Mouse (Mus musculus) kidney, embryonic 16.5 days (tissue): ENCODE data around the gene Map3k19. TPM values are rescaled to one million over a fixed set of nuclear protein-coding genes. Genes with fewer than 3 reads are reported as not detected.

ENCODE experiments used
- ATAC-seq: fragments of 200-750 bp; cut with Nextera tagmentation; 2 replicates; pipeline ENCODE4 v1.8.0; 2017; ENCODE audit warnings: moderate TSS enrichment; ENCODE audit not compliant: low FRiP score, low TSS enrichment
- H3K27ac ChIP-seq: fragments of 300-500 bp; sonication (generic); 2 replicates; pipeline ENCODE4 v1.5.1; 2014; ENCODE audit warnings: low read length
- H3K27me3 ChIP-seq: fragments of 300-500 bp; sonication (generic); 2 replicates; pipeline ENCODE4 v1.6.1; 2014; ENCODE audit warnings: low read length, control low read depth, mixed read lengths; ENCODE audit not compliant: insufficient read depth
- H3K36me3 ChIP-seq: fragments of 300-500 bp; sonication (generic); 2 replicates; pipeline ENCODE4 v1.6.1; 2014; ENCODE audit warnings: low read length, control low read depth, mixed read lengths; ENCODE audit not compliant: insufficient read depth
- H3K4me1 ChIP-seq: fragments of 300-500 bp; sonication (generic); 2 replicates; pipeline ENCODE4 v1.6.1; 2014; ENCODE audit warnings: low read length, control low read depth, mixed read lengths; ENCODE audit not compliant: insufficient read depth
- H3K4me2 ChIP-seq: fragments of 300-500 bp; sonication (generic); replicated peaks from 2 replicates; pipeline ENCODE4 v1.6.1; 2014; ENCODE audit warnings: low read depth, low read length
- H3K4me3 ChIP-seq: fragments of 300-500 bp; sonication (generic); 2 replicates; pipeline ENCODE4 v1.5.1; 2014; ENCODE audit warnings: mild to moderate bottlenecking, low read length
- H3K9ac ChIP-seq: fragments of 300-500 bp; sonication (generic); replicated peaks from 2 replicates; pipeline ENCODE4 v1.6.1; 2014; ENCODE audit warnings: low read length
- H3K9me3 ChIP-seq: fragments of 300-500 bp; sonication (generic); 2 replicates; pipeline ENCODE4 v1.6.1; 2016; ENCODE audit warnings: low read length, control low read depth
- WGBS: fragments of 180-500 bp; shearing (Covaris S2); extraction: QIAGEN DNeasy Blood & Tissue Kit; methylation state at CpG from one replicate; pipeline ENCODE4 v1.1.7; 2014; 5-methylcytosine and 5-hydroxymethylcytosine counted together
- polyA plus RNA-seq: library from polyadenylated mRNA; unstranded; fragments of >200 nt; fragmentation: Nextera tagmentation; extraction: Ambion mirVana; gene quantifications from 2 replicates; pipeline ENCODE4 v1.2.1, GENCODE M21; 2015

Map3k19 gene
- polyA plus RNA-seq, 1 experiment from 2014 or later = 0.09 TPM

DNA sequence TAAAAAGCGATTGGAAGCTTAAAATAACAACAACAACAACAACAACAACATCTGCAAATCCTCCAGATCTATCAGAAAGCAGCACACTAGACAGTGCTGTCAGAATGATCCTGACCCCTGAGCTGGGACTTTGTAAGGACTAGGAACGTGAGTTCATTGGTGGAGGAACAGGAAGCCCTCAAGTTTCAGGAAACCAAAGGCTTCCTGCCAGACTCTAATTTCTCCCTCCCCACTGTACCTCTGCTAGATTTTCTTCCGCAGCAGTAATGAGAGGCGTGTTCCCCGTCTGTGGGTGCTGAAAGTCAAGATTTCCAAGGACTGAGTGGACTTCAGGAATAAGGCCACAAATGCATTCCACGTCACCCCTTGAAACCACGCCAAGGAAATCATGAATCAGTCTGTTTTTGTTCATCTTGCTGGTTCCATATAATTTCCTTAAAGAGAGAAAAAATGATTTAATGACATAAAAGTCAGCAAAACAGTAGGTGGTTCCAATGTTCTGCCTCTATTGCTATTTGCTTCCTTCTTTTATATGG lies 4.7 kb downstream of the Map3k19 start:
- no peak for ATAC-seq
- 60% methylated on average over 7 of the region's 7 CpGs for WGBS
- Histone ChIP-seq H3K36me3 (no peaks in the 10 kb centered on the region), H3K27ac (no peak overlapping the region), H3K9ac (no peak overlapping the region), H3K4me2 (no peak overlapping the region), H3K9me3 (peaks cover 8% of the 10 kb centered on the region), H3K27me3 (no peaks in the 10 kb centered on the region), H3K4me1 (no peaks in the 10 kb centered on the region), H3K4me3 (no peak overlapping the region)

DNA sequence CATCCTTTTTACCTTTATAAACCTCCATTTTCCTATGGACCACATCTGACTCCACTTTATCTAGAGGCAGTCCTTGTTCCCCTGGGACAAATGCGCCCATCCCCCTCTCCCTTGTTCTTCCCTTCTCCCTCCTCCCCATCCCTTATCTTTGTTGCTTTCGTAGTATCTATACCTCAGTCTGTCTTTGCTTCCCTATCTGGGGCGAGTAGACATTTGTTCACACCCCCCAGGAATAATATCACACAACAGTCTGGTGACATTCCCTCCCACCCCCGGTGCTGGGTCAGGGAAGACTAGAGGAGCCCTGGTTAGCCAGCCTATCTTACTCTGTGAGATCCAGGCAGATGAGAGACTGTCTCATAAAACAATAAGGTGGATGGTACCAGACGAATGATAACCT lies 9.4 kb downstream of the Map3k19 start:
- no peaks in the 10 kb centered on the region for H3K9me3 ChIP-seq
- no peak overlapping the region for H3K4me2 ChIP-seq
- H3K4me3 ChIP-seq = no peak overlapping the region
- H3K9ac ChIP-seq = no peak overlapping the region
- H3K27ac ChIP-seq = no peak overlapping the region
- 91% methylated on average over 5 of the region's 5 CpGs for WGBS
- no peaks in the 10 kb centered on the region for H3K36me3 ChIP-seq
- H3K27me3 ChIP-seq = no peaks in the 10 kb centered on the region
- no peaks in the 10 kb centered on the region for H3K4me1 ChIP-seq
- ATAC-seq = no peak

DNA sequence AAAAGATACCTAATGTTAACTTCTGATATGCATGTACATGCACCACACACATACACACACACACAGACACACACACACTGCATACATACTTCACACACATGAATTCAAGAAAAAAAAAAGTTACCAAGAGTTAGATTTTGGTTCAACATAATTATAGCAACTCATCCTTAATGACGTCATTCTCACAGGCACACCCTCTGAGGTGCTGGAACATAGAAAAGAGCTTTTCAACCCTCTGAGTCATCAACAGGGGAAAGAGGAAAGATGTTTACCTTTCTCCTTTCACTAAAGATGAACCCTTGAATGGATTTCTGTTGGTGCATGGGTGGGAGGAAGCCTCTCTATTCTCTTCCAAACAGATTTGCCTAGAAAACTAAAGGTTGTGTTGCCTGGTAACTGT lies 16.2 kb downstream of the Map3k19 start:
- no peaks in the 10 kb centered on the region for H3K9me3 ChIP-seq
- 79% methylated on average over 1 of the region's 1 CpGs for WGBS
- ATAC-seq = no peak
- no peak overlapping the region for H3K9ac ChIP-seq
- H3K4me2 ChIP-seq = no peak overlapping the region
- no peaks in the 10 kb centered on the region for H3K4me1 ChIP-seq
- no peak overlapping the region for H3K4me3 ChIP-seq
- no peak overlapping the region for H3K27ac ChIP-seq
- no peaks in the 10 kb centered on the region for H3K36me3 ChIP-seq
- no peaks in the 10 kb centered on the region for H3K27me3 ChIP-seq

DNA sequence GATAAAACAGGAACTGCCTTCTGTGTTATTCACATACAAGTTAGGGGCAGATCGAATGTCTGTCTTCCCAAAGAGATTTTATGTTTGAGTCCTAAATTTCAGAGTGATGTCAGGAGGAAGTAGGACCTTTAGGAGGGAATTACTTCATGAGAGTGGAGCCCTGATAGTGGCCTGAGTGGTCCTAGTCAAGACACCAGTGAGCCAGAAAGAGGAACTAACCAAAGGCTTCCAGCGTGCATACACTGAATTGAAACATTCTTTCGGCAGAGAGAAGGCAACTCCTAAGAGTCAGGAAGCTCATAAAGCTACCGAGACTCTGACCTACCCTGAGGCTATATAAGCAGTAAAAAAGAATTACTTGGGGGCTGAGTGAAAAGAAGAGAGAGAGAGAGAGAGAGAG lies 18.2 kb downstream of the Map3k19 start:
- no peak overlapping the region for H3K4me2 ChIP-seq
- H3K4me1 ChIP-seq = no peaks in the 10 kb centered on the region
- no peak overlapping the region for H3K9ac ChIP-seq
- WGBS = 36% methylated on average over 4 of the region's 4 CpGs
- H3K27me3 ChIP-seq = no peaks in the 10 kb centered on the region
- H3K36me3 ChIP-seq = no peaks in the 10 kb centered on the region
- ATAC-seq = no peak
- no peak overlapping the region for H3K4me3 ChIP-seq
- H3K9me3 ChIP-seq = no peaks in the 10 kb centered on the region
- no peak overlapping the region for H3K27ac ChIP-seq

DNA sequence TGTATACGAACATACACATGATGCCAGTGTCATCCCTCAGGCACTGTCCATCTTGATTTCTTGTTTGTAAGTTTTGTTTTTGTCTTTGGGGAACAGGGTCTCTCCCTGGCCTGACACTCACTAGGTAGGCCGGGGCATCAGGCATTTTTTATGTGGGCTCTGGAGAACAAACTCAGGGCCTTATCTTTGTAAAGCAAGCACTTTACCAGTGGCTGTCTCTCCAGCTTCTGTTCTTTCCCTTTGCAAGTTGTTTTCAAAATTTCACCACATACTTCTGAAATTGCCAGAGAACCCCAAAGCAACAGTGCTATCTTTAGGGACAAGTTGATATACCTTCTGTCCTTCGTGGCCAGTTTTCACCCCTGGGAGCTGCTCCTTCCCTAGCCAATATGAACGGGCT lies 20.6 kb downstream of the Map3k19 start:
- WGBS = 73% methylated on average over 4 of the region's 4 CpGs
- no peak overlapping the region for H3K4me2 ChIP-seq
- no peak overlapping the region for H3K27ac ChIP-seq
- no peaks in the 10 kb centered on the region for H3K36me3 ChIP-seq
- no peaks in the 10 kb centered on the region for H3K27me3 ChIP-seq
- no peak overlapping the region for H3K4me3 ChIP-seq
- ATAC-seq = no peak
- H3K9me3 ChIP-seq = no peaks in the 10 kb centered on the region
- no peak overlapping the region for H3K9ac ChIP-seq
- no peaks in the 10 kb centered on the region for H3K4me1 ChIP-seq

DNA sequence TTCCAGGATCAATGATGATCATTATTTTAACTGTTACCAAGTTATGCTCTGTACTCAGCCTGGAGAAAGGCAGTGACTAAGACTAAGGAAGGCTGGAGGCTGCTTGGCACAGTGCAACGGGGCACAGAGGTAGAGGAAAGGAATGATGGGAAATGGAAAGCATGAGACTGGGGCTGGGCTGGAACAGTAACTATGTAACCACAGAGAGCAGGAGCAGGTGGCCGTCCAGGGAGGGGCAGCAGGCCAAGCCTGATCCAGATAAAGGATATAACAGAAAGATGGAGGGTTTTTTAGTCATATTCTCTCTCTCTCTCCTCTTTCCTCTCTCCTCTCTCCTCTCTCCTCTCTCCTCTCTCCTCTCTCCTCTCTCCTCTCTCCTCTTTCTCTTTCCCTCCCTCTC lies 21.1 kb downstream of the Map3k19 start:
- H3K4me2 ChIP-seq = no peak overlapping the region
- WGBS = 55% methylated on average over 2 of the region's 2 CpGs
- H3K27ac ChIP-seq = no peak overlapping the region
- no peaks in the 10 kb centered on the region for H3K9me3 ChIP-seq
- no peak overlapping the region for H3K4me3 ChIP-seq
- H3K36me3 ChIP-seq = no peaks in the 10 kb centered on the region
- ATAC-seq = no peak
- no peaks in the 10 kb centered on the region for H3K4me1 ChIP-seq
- no peaks in the 10 kb centered on the region for H3K27me3 ChIP-seq
- H3K9ac ChIP-seq = no peak overlapping the region

DNA sequence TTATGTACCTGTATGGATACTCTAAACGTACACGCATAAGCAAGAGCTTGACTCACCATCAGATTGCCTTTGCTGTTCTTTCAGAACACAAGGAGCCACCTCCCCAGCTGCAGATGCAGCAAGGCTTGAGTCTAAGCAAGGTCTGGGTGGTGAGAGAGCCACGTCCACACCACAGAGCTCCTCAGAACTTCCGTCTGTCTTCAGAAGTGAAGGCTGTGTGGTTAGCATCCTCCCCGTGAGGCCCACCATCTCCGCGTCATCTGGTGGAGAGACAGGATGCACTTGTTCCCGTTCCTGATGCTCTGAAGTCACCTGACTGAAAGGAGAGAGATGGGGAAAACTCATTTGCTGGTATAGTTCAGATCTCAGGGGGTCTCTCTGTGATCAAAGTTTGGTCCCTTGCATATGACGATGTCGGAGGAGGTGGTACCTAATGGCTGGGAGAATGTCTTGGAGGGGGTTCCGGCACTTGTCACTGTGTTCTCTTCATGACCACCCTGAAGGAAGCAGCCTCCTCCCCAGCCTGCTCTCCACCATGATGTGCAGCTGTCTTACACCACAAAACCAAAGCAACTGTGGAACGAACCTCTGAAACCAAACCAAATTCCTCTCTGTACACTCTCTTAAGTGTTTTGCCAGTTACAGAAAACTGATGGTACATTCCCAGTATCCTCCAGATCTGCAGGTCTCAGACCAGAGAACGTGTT lies 24.5 kb downstream of the Map3k19 start:
- ATAC-seq = no peak
- 86% methylated on average over 13 of the region's 13 CpGs for WGBS
- no peaks in the 10 kb centered on the region for H3K27me3 ChIP-seq
- H3K9me3 ChIP-seq = no peaks in the 10 kb centered on the region
- H3K4me1 ChIP-seq = no peaks in the 10 kb centered on the region
- no peak overlapping the region for H3K27ac ChIP-seq
- H3K4me3 ChIP-seq = no peak overlapping the region
- no peaks in the 10 kb centered on the region for H3K36me3 ChIP-seq
- no peak overlapping the region for H3K9ac ChIP-seq
- no peak overlapping the region for H3K4me2 ChIP-seq

DNA sequence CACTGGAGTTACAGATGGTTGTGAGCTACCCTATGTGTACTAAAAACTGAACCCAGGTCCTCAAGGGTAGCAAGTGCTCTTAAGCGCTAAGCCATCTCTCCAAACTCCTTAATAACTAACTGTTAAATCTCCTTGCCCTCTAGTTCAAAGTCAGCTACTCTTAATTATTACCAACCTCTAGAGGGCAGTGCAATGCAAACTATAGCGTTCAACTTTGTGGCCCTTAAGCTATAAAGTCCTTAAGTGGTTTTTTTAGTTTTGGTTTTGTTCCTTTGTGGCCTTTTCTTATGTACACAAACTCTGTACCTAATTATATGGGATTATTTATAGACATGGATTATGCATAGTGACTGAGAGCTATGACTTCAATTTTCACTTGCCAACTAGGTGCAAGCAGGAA lies 27.5 kb downstream of the Map3k19 start:
- Histone ChIP-seq H3K9ac (no peak overlapping the region), H3K9me3 (no peaks in the 10 kb centered on the region), H3K36me3 (no peaks in the 10 kb centered on the region), H3K27ac (no peak overlapping the region), H3K27me3 (no peaks in the 10 kb centered on the region), H3K4me2 (no peak overlapping the region), H3K4me3 (no peak overlapping the region), H3K4me1 (no peaks in the 10 kb centered on the region)
- WGBS = 12% methylated on average over 2 of the region's 2 CpGs
- ATAC-seq = peak; percentile 51; the same call in 1 of the 2 replicates

DNA sequence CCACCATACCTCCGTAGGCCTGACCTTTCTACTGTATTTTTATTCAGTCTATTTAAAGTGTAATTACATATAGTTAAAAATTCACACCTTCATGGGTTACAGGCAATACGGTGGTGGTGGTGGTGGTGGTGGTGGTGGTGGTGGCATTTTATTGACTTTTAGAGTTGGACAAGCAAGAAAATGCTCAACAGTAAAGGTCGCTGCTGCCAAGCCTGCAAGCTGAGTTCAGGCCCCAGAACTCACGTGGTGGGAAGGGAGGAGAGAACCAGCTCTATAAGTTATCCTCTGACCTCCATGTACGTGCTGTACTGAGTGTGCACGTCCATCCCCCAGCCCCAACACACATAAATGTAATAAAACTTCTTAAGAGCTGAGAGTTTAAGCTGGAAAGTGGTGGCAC lies 38.5 kb downstream of the Map3k19 start:
- H3K4me3 ChIP-seq = no peak overlapping the region
- 0 out of 2 replicates have a peak, but pooled peaks cover 2% of the 10 kb centered on the region for H3K4me1 ChIP-seq
- H3K27ac ChIP-seq = no peak overlapping the region
- H3K4me2 ChIP-seq = no peak overlapping the region
- H3K9ac ChIP-seq = no peak overlapping the region
- no peaks in the 10 kb centered on the region for H3K36me3 ChIP-seq
- ATAC-seq = no peak
- no peaks in the 10 kb centered on the region for H3K27me3 ChIP-seq
- 86% methylated on average over 6 of the region's 6 CpGs for WGBS
- H3K9me3 ChIP-seq = no peaks in the 10 kb centered on the region

DNA sequence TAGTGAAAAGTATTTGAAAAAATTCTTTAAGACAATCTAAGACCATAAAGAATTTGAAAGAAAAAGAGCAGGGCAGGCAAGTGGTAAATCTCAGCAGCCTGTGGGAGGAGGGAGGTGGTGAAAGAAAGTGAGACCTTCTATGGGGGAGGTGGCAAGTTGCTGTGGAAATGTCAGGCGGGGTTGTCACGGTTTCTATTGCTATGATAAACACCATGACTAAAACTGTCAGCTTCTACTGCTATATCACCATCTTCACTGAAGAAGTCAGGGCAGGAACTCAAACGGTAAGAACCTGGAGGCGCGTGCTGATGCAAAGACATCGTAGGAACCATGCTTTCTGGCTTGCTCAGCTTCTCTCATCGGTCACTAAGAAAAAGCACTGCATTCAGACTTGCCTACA lies 41.9 kb downstream of the Map3k19 start:
- Histone ChIP-seq H3K27me3 (no peaks in the 10 kb centered on the region), H3K9ac (no peak overlapping the region), H3K9me3 (no peaks in the 10 kb centered on the region), H3K4me2 (peak overlapping the region; percentile 27), H3K27ac (no peak overlapping the region), H3K4me1 (0 out of 2 replicates have a peak, but pooled peaks cover 2% of the 10 kb centered on the region), H3K4me3 (no peak overlapping the region), H3K36me3 (no peaks in the 10 kb centered on the region)
- ATAC-seq = peak; percentile 29; the same call in 1 of the 2 replicates
- 33% methylated on average over 7 of the region's 7 CpGs for WGBS
